Mouse (Mus musculus): Measurements from ENCODE around the gene Fstl4. TPM values are rescaled to one million over a fixed set of nuclear protein-coding genes. Genes with fewer than 3 reads are reported as not detected.

The Fstl4 gene
- total RNA-seq, 1 experiment, result 0.09 TPM

GRCm38 (mm10) chr11:53016358-53017021, 252.1 kb downstream of the Fstl4 start:
- Histone ChIP-seq H3K9ac (ENCODE audit: insufficient read depth, low read depth, low read length, poor library complexity, severe bottlenecking) (no peak overlapping the region), H3K27ac (ENCODE audit: insufficient read depth, low read depth, low read length, poor library complexity, severe bottlenecking) (no peak overlapping the region), H3K9me3 (ENCODE audit: control insufficient read depth, insufficient read depth, low read depth, low read length) (no peaks in the 10 kb centered on the region), H3K36me3 (ENCODE audit: control insufficient read depth, insufficient read depth, low read length, poor library complexity, severe bottlenecking) (no peaks in the 10 kb centered on the region), H3K4me3 (ENCODE audit: insufficient read depth in 1 of 2, low read depth in 1 of 2, low read length in 2 of 2, poor library complexity in 1 of 2, severe bottlenecking in 1 of 2) (no peak overlapping the region), H3K4me1 (ENCODE audit: control insufficient read depth in 2 of 2, insufficient read depth in 2 of 2, low read length in 2 of 2, poor library complexity in 1 of 2) (peaks cover 0 to 2% of the 10 kb centered on the region in 2 experiments; a peak in 1 of 4 replicates)
- in situ Hi-C loops (cut with MboI; ENCODE audit: low sequenced_read_pairs in 2 of 2, unreplicated experiment in 2 of 2), result no loop called here
- DNase-seq (ENCODE audit: low read depth, low spot score), result no peak
- TF ChIP-seq ZC3H11A (IDR thresholded peaks at IDR 0.05; ENCODE audit: borderline replicate concordance, low read depth, low read length), result no peak
- no peak for TF ChIP-seq HCFC1 (IDR thresholded peaks at IDR 0.05; ENCODE audit: borderline replicate concordance, insufficient read depth, low read length)
- no peak for TF ChIP-seq MAFK (IDR thresholded peaks at IDR 0.05; ENCODE audit: insufficient read depth, low read depth, low read length)
- TF ChIP-seq CHD2 (IDR thresholded peaks at IDR 0.05; ENCODE audit: low read depth, low read length), result no peak
- TF ChIP-seq ZNF384 (IDR thresholded peaks at IDR 0.05; ENCODE audit: low read depth, low read length), result no peak

- no peak for TF ChIP-seq ZC3H11A (IDR thresholded peaks at IDR 0.05; ENCODE audit: borderline replicate concordance, low read depth, low read length)
- TF ChIP-seq CHD2 (IDR thresholded peaks at IDR 0.05; ENCODE audit: low read depth, low read length), result no peak
- no peak for TF ChIP-seq HCFC1 (IDR thresholded peaks at IDR 0.05; ENCODE audit: borderline replicate concordance, insufficient read depth, low read length)
These were observed 255.1 kb downstream of the Fstl4 start for GRCm38 (mm10) chr11:53019509-53019908.

GRCm38 (mm10) chr11:53024403-53024802, 260.0 kb downstream of the Fstl4 start:
- in situ Hi-C loops (cut with MboI; ENCODE audit: low sequenced_read_pairs in 2 of 2, unreplicated experiment in 2 of 2), result no loop called here
- no peak for DNase-seq (ENCODE audit: low read depth, low spot score)

More at GRCm38 (mm10) chr11:53019509-53019908, 255.1 kb downstream of the Fstl4 start:
- Histone ChIP-seq H3K4me1 (ENCODE audit: control insufficient read depth in 2 of 2, insufficient read depth in 2 of 2, low read length in 2 of 2, poor library complexity in 1 of 2) (peaks cover 0 to 2% of the 10 kb centered on the region in 2 experiments; a peak in 1 of 4 replicates), H3K9me3 (ENCODE audit: control insufficient read depth, insufficient read depth, low read depth, low read length) (no peaks in the 10 kb centered on the region), H3K9ac (ENCODE audit: insufficient read depth, low read depth, low read length, poor library complexity, severe bottlenecking) (no peak overlapping the region), H3K36me3 (ENCODE audit: control insufficient read depth, insufficient read depth, low read length, poor library complexity, severe bottlenecking) (no peaks in the 10 kb centered on the region), H3K27ac (ENCODE audit: insufficient read depth, low read depth, low read length, poor library complexity, severe bottlenecking) (no peak overlapping the region), H3K4me3 (ENCODE audit: insufficient read depth in 1 of 2, low read depth in 1 of 2, low read length in 2 of 2, poor library complexity in 1 of 2, severe bottlenecking in 1 of 2) (no peak overlapping the region)
- DNase-seq (ENCODE audit: low read depth, low spot score), result peak; percentile 17
- in situ Hi-C loops (cut with MboI; ENCODE audit: low sequenced_read_pairs in 2 of 2, unreplicated experiment in 2 of 2), result no loop called here

DNA sequence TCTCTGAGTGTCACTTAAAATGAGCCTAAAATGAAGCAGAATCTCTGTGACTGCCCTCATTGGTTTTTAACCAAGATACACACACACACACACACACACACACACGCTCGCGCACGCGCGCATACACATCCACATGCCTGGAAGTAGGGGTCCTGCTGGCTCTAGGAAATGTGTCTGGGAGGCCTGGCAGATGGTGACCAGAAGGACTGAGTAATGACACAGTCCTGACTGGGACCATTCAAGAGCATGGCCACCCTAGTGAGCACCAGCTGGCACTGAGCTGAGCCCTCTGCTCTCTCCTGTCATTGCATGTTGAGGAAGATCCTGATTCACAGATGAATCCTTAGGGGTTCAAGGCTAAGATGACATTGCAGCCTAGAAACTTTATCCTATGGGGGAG, 261.3 kb downstream of the Fstl4 start:
- DNase-seq (ENCODE audit: low read depth, low spot score), result no peak
- no peaks in the 10 kb centered on the region for H3K36me3 ChIP-seq (ENCODE audit: control insufficient read depth, insufficient read depth, low read length, poor library complexity, severe bottlenecking)
- in situ Hi-C loops (cut with MboI; ENCODE audit: low sequenced_read_pairs in 2 of 2, unreplicated experiment in 2 of 2), result no loop called here
- no peak overlapping the region for H3K9ac ChIP-seq (ENCODE audit: insufficient read depth, low read depth, low read length, poor library complexity, severe bottlenecking)
- no peak overlapping the region for H3K4me3 ChIP-seq (ENCODE audit: insufficient read depth in 1 of 2, low read depth in 1 of 2, low read length in 2 of 2, poor library complexity in 1 of 2, severe bottlenecking in 1 of 2)
- TF ChIP-seq ZC3H11A (IDR thresholded peaks at IDR 0.05; ENCODE audit: borderline replicate concordance, low read depth, low read length), result no peak
- no peak for TF ChIP-seq ZNF384 (IDR thresholded peaks at IDR 0.05; ENCODE audit: low read depth, low read length)
- TF ChIP-seq CHD2 (IDR thresholded peaks at IDR 0.05; ENCODE audit: low read depth, low read length), result no peak
- TF ChIP-seq HCFC1 (IDR thresholded peaks at IDR 0.05; ENCODE audit: borderline replicate concordance, insufficient read depth, low read length), result no peak
- no peaks in the 10 kb centered on the region for H3K4me1 ChIP-seq (ENCODE audit: control insufficient read depth in 2 of 2, insufficient read depth in 2 of 2, low read length in 2 of 2, poor library complexity in 1 of 2)
- no peaks in the 10 kb centered on the region for H3K9me3 ChIP-seq (ENCODE audit: control insufficient read depth, insufficient read depth, low read depth, low read length)
- no peak overlapping the region for H3K27ac ChIP-seq (ENCODE audit: insufficient read depth, low read depth, low read length, poor library complexity, severe bottlenecking)

More at GRCm38 (mm10) chr11:53024403-53024802, 260.0 kb downstream of the Fstl4 start:
- H3K27ac ChIP-seq (ENCODE audit: insufficient read depth, low read depth, low read length, poor library complexity, severe bottlenecking), result no peak overlapping the region
- no peak overlapping the region for H3K4me3 ChIP-seq (ENCODE audit: insufficient read depth in 1 of 2, low read depth in 1 of 2, low read length in 2 of 2, poor library complexity in 1 of 2, severe bottlenecking in 1 of 2)
- H3K9ac ChIP-seq (ENCODE audit: insufficient read depth, low read depth, low read length, poor library complexity, severe bottlenecking), result no peak overlapping the region
- peaks cover 0 to 2% of the 10 kb centered on the region in 2 experiments; a peak in 1 of 4 replicates for H3K4me1 ChIP-seq (ENCODE audit: control insufficient read depth in 2 of 2, insufficient read depth in 2 of 2, low read length in 2 of 2, poor library complexity in 1 of 2)
- no peak for TF ChIP-seq ZNF384 (IDR thresholded peaks at IDR 0.05; ENCODE audit: low read depth, low read length)
- TF ChIP-seq HCFC1 (IDR thresholded peaks at IDR 0.05; ENCODE audit: borderline replicate concordance, insufficient read depth, low read length), result no peak
- no peak for TF ChIP-seq ZC3H11A (IDR thresholded peaks at IDR 0.05; ENCODE audit: borderline replicate concordance, low read depth, low read length)
- no peak for TF ChIP-seq CHD2 (IDR thresholded peaks at IDR 0.05; ENCODE audit: low read depth, low read length)
- TF ChIP-seq MAFK (IDR thresholded peaks at IDR 0.05; ENCODE audit: insufficient read depth, low read depth, low read length), result no peak
- no peaks in the 10 kb centered on the region for H3K9me3 ChIP-seq (ENCODE audit: control insufficient read depth, insufficient read depth, low read depth, low read length)
- no peaks in the 10 kb centered on the region for H3K36me3 ChIP-seq (ENCODE audit: control insufficient read depth, insufficient read depth, low read length, poor library complexity, severe bottlenecking)

Measured in ES-E14 (cell line).